Mouse (Mus musculus) testis, adult 2 months (tissue): ENCODE data around the gene Cenpu.

Experiments
- CTCF ChIP-seq: fragments of 200-500 bp; IDR thresholded peaks from 2 replicates; pipeline ENCODE4 v1.5.1; 2012; ENCODE audit warnings: low read depth, mild to moderate bottlenecking, inconsistent platforms, low read length, moderate library complexity; ENCODE audit not compliant: control insufficient read depth, insufficient read depth, insufficient replicate concordance
- POLR2A ChIP-seq: fragments of 200-500 bp; IDR thresholded peaks from 2 replicates; pipeline ENCODE4 v1.6.1; 2012; ENCODE audit warnings: low read depth, mild to moderate bottlenecking, inconsistent platforms, low read length, moderate library complexity; ENCODE audit not compliant: control insufficient read depth

GRCm38 (mm10) chr8:46559428-46559827 is 7.6 kb downstream of the Cenpu start:
- no peak for TF ChIP-seq POLR2A
- peak; percentile 63; the same call in 1 of the 2 replicates for TF ChIP-seq CTCF
